Mouse (Mus musculus) liver, embryonic 13.5 days (tissue): ENCODE results near the gene Irs1. TPM values are rescaled to one million over a fixed set of nuclear protein-coding genes. Genes with fewer than 3 reads are reported as not detected.

ENCODE experiments used
- ATAC-seq: fragments of 200-750 bp; cut with Nextera tagmentation; 2 replicates; pipeline ENCODE4 v1.8.0; 2017; ENCODE audit warnings: low read depth, mild to moderate bottlenecking, moderate number of reproducible peaks, moderate library complexity
- DNase-seq: peaks from one replicate; pipeline ENCODE4 v3.0.0; 2022
- H3K27ac ChIP-seq: fragments of 300-500 bp; sonication (generic); 2 replicates; pipeline ENCODE4 v1.5.1; 2015; ENCODE audit warnings: moderate library complexity, mild to moderate bottlenecking, inconsistent platforms
- H3K27me3 ChIP-seq: fragments of 300-500 bp; sonication (generic); 2 replicates; pipeline ENCODE4 v1.6.1; 2015; ENCODE audit warnings: mild to moderate bottlenecking, inconsistent platforms
- H3K36me3 ChIP-seq: fragments of 300-500 bp; sonication (generic); 2 replicates; pipeline ENCODE4 v1.6.1; 2015; ENCODE audit warnings: mild to moderate bottlenecking, inconsistent platforms
- H3K4me1 ChIP-seq: fragments of 300-500 bp; sonication (generic); replicated peaks from 2 replicates; pipeline ENCODE4 v1.6.1; 2015; ENCODE audit warnings: inconsistent platforms
- H3K4me2 ChIP-seq: fragments of 300-500 bp; sonication (generic); 2 replicates; pipeline ENCODE4 v1.6.1; 2015; ENCODE audit warnings: inconsistent platforms, mild to moderate bottlenecking, moderate library complexity
- H3K4me3 ChIP-seq: fragments of 300-500 bp; sonication (generic); replicated peaks from 2 replicates; pipeline ENCODE4 v1.5.1; 2015; ENCODE audit warnings: mild to moderate bottlenecking, inconsistent platforms
- H3K9ac ChIP-seq: fragments of 300-500 bp; sonication (generic); 2 replicates; pipeline ENCODE4 v1.6.1; 2015; ENCODE audit warnings: mild to moderate bottlenecking, inconsistent platforms
- H3K9me3 ChIP-seq: fragments of 300-500 bp; sonication (generic); replicated peaks from 2 replicates; pipeline ENCODE4 v1.6.1; 2016; ENCODE audit warnings: inconsistent platforms
- WGBS: fragments of 180-500 bp; shearing (Covaris S2); methylation state at CpG from one replicate; pipeline ENCODE4 v1.1.7; 2015; ENCODE audit not compliant: insufficient replicate concordance; 5-methylcytosine and 5-hydroxymethylcytosine counted together
- polyA plus RNA-seq: library from polyadenylated mRNA; unstranded; fragments of >200 nt; fragmentation: Nextera tagmentation; extraction: Ambion mirVana; gene quantifications from 2 replicates; pipeline ENCODE4 v1.2.1, GENCODE M21; 2015

Irs1 gene
- polyA plus RNA-seq, 1 experiment from 2014 or later, result 0.75 TPM

GRCm38 (mm10) chr1:82273529-82273928, 17.7 kb downstream of the Irs1 start:
- H3K4me3 ChIP-seq, result no peak overlapping the region
- WGBS, result 59% methylated on average over 6 of the region's 6 CpGs
- no peak overlapping the region for H3K27ac ChIP-seq
- ATAC-seq (no peak), DNase-seq (no peak)
- no peaks in the 10 kb centered on the region for H3K9me3 ChIP-seq
- H3K9ac ChIP-seq, result no peak overlapping the region
- no peak overlapping the region for H3K4me2 ChIP-seq
- no peaks in the 10 kb centered on the region for H3K4me1 ChIP-seq
- peaks cover 8% of the 10 kb centered on the region; the same call in 1 of the 2 replicates for H3K36me3 ChIP-seq
- no peaks in the 10 kb centered on the region for H3K27me3 ChIP-seq

- H3K4me3 ChIP-seq, result no peak overlapping the region
- peaks cover 7% of the 10 kb centered on the region; the same call in 1 of the 2 replicates for H3K36me3 ChIP-seq
- no peaks in the 10 kb centered on the region for H3K27me3 ChIP-seq
- ATAC-seq, result no peak
- H3K4me1 ChIP-seq, result no peaks in the 10 kb centered on the region
- no peak overlapping the region for H3K4me2 ChIP-seq
- no peaks in the 10 kb centered on the region for H3K9me3 ChIP-seq
- WGBS, result 65% methylated on average over 5 of the region's 5 CpGs
- no peak overlapping the region for H3K9ac ChIP-seq
- H3K27ac ChIP-seq, result no peak overlapping the region
- no peak for DNase-seq
Measured at GRCm38 (mm10) chr1:82272231-82272630, 19.0 kb downstream of the Irs1 start.

- no peaks in the 10 kb centered on the region for H3K9me3 ChIP-seq
- H3K4me3 ChIP-seq, result no peak overlapping the region
- H3K4me1 ChIP-seq, result no peaks in the 10 kb centered on the region
- no peak overlapping the region for H3K27ac ChIP-seq
- no peaks in the 10 kb centered on the region for H3K36me3 ChIP-seq
- H3K9ac ChIP-seq, result no peak overlapping the region
- no peak for ATAC-seq
- 22% methylated on average over 4 of the region's 4 CpGs for WGBS
- H3K4me2 ChIP-seq, result no peak overlapping the region
- no peaks in the 10 kb centered on the region for H3K27me3 ChIP-seq
- no peak for DNase-seq
Measured at GRCm38 (mm10) chr1:82267547-82267946, 23.7 kb downstream of the Irs1 start.

- 50% methylated on average over 1 of the region's 1 CpGs for WGBS
- no peak overlapping the region for H3K27ac ChIP-seq
- no peaks in the 10 kb centered on the region for H3K27me3 ChIP-seq
- no peak overlapping the region for H3K4me2 ChIP-seq
- H3K4me1 ChIP-seq, result no peaks in the 10 kb centered on the region
- DNase-seq (no peak), ATAC-seq (no peak)
- H3K36me3 ChIP-seq, result no peaks in the 10 kb centered on the region
- no peak overlapping the region for H3K9ac ChIP-seq
- no peaks in the 10 kb centered on the region for H3K9me3 ChIP-seq
- no peak overlapping the region for H3K4me3 ChIP-seq
Measured at GRCm38 (mm10) chr1:82262331-82262730, 28.9 kb downstream of the Irs1 start.

GRCm38 (mm10) chr1:82261638-82262037, 29.6 kb downstream of the Irs1 start:
- no peak overlapping the region for H3K9ac ChIP-seq
- DNase-seq, result no peak
- no peaks in the 10 kb centered on the region for H3K27me3 ChIP-seq
- H3K4me2 ChIP-seq, result no peak overlapping the region
- 54% methylated on average over 5 of the region's 5 CpGs for WGBS
- H3K4me1 ChIP-seq, result no peaks in the 10 kb centered on the region
- ATAC-seq, result no peak
- no peak overlapping the region for H3K27ac ChIP-seq
- no peaks in the 10 kb centered on the region for H3K36me3 ChIP-seq
- H3K9me3 ChIP-seq, result no peaks in the 10 kb centered on the region
- H3K4me3 ChIP-seq, result no peak overlapping the region

- H3K36me3 ChIP-seq, result no peaks in the 10 kb centered on the region
- no peaks in the 10 kb centered on the region for H3K9me3 ChIP-seq
- H3K27me3 ChIP-seq, result no peaks in the 10 kb centered on the region
- DNase-seq (no peak), ATAC-seq (no peak)
- H3K9ac ChIP-seq, result no peak overlapping the region
- H3K4me2 ChIP-seq, result no peak overlapping the region
- 57% methylated on average over 9 of the region's 9 CpGs for WGBS
- no peaks in the 10 kb centered on the region for H3K4me1 ChIP-seq
- no peak overlapping the region for H3K27ac ChIP-seq
- H3K4me3 ChIP-seq, result no peak overlapping the region
Measured at GRCm38 (mm10) chr1:82261053-82261618, 30.1 kb downstream of the Irs1 start.

GRCm38 (mm10) chr1:82260055-82260454, 31.2 kb downstream of the Irs1 start:
- Histone ChIP-seq H3K27me3 (no peaks in the 10 kb centered on the region), H3K9me3 (no peaks in the 10 kb centered on the region), H3K4me1 (no peaks in the 10 kb centered on the region), H3K27ac (no peak overlapping the region), H3K4me2 (no peak overlapping the region), H3K36me3 (no peaks in the 10 kb centered on the region), H3K9ac (no peak overlapping the region), H3K4me3 (no peak overlapping the region)
- 57% methylated on average over 3 of the region's 3 CpGs for WGBS
- DNase-seq, result no peak
- ATAC-seq, result no peak

- no peaks in the 10 kb centered on the region for H3K36me3 ChIP-seq
- no peak overlapping the region for H3K27ac ChIP-seq
- WGBS, result 68% methylated on average over 7 of the region's 7 CpGs
- no peak for DNase-seq
- H3K9me3 ChIP-seq, result no peaks in the 10 kb centered on the region
- no peak overlapping the region for H3K4me2 ChIP-seq
- ATAC-seq, result no peak
- no peak overlapping the region for H3K4me3 ChIP-seq
- H3K9ac ChIP-seq, result no peak overlapping the region
- no peaks in the 10 kb centered on the region for H3K27me3 ChIP-seq
- no peaks in the 10 kb centered on the region for H3K4me1 ChIP-seq
Measured at GRCm38 (mm10) chr1:82258331-82258730, 32.9 kb downstream of the Irs1 start.

- H3K9me3 ChIP-seq, result no peaks in the 10 kb centered on the region
- DNase-seq (no peak), ATAC-seq (no peak)
- no peak overlapping the region for H3K27ac ChIP-seq
- H3K36me3 ChIP-seq, result no peaks in the 10 kb centered on the region
- H3K9ac ChIP-seq, result no peak overlapping the region
- H3K4me2 ChIP-seq, result no peak overlapping the region
- no peaks in the 10 kb centered on the region for H3K4me1 ChIP-seq
- no peak overlapping the region for H3K4me3 ChIP-seq
- H3K27me3 ChIP-seq, result no peaks in the 10 kb centered on the region
- 57% methylated on average over 5 of the region's 5 CpGs for WGBS
Measured at GRCm38 (mm10) chr1:82257457-82257856, 33.8 kb downstream of the Irs1 start.

GRCm38 (mm10) chr1:82253789-82254445, 37.3 kb downstream of the Irs1 start:
- Histone ChIP-seq H3K4me2 (no peak overlapping the region), H3K36me3 (no peaks in the 10 kb centered on the region), H3K4me1 (no peaks in the 10 kb centered on the region), H3K27me3 (no peaks in the 10 kb centered on the region), H3K9me3 (no peaks in the 10 kb centered on the region), H3K27ac (no peak overlapping the region), H3K9ac (no peak overlapping the region), H3K4me3 (no peak overlapping the region)
- 67% methylated on average over 9 of the region's 9 CpGs for WGBS
- DNase-seq, result no peak
- no peak for ATAC-seq

GRCm38 (mm10) chr1:82247221-82247951, 43.8 kb downstream of the Irs1 start:
- H3K36me3 ChIP-seq, result no peaks in the 10 kb centered on the region
- H3K27ac ChIP-seq, result no peak overlapping the region
- H3K9ac ChIP-seq, result no peak overlapping the region
- H3K4me2 ChIP-seq, result no peak overlapping the region
- no peaks in the 10 kb centered on the region for H3K9me3 ChIP-seq
- no peaks in the 10 kb centered on the region for H3K27me3 ChIP-seq
- no peak for DNase-seq
- WGBS, result 55% methylated on average over 10 of the region's 10 CpGs
- no peaks in the 10 kb centered on the region for H3K4me1 ChIP-seq
- no peak for ATAC-seq
- no peak overlapping the region for H3K4me3 ChIP-seq
